Mouse (Mus musculus) telencephalon, adult 2 months (tissue): Measurements from ENCODE around the gene Paip2b.
"Not testable (repeated sequence)": the region's sequence is repeated elsewhere in the genome, so short reads cannot be mapped to it uniquely, and the experiment has no call there.

Source experiments
- DNase-seq: peaks from one replicate; pipeline ENCODE4 v3.0.0-alpha.2; 2011; ENCODE audit warnings: low read depth, low spot score

Paip2b gene

DNA sequence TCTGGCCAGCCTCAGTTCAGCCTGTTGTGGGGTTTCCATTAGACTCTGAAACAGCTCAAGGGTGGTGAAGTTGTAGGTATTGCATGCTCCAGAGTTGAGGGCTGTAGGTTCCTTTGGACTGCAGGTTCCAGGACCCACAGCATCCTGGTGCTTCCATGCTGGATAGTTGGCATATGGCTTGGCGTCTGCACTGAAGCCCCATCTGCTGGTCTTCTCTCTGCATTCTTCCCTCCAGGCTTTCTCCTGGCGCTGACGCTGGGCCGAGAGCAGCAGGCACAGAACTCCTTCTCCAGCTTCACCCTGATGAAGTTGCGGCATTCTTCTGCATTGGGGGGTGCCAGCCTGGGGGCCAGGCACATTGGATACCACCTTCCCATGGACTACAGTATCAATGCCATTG is 29.5 kb downstream of the Paip2b start:
- DNase-seq: no peak

GRCm38 (mm10) chr6:83796686-83797085 is 34.9 kb downstream of the Paip2b start:
- no peak for DNase-seq

GRCm38 (mm10) chr6:83795492-83795900 is 36.0 kb downstream of the Paip2b start:
- DNase-seq: peak; percentile 58

DNA sequence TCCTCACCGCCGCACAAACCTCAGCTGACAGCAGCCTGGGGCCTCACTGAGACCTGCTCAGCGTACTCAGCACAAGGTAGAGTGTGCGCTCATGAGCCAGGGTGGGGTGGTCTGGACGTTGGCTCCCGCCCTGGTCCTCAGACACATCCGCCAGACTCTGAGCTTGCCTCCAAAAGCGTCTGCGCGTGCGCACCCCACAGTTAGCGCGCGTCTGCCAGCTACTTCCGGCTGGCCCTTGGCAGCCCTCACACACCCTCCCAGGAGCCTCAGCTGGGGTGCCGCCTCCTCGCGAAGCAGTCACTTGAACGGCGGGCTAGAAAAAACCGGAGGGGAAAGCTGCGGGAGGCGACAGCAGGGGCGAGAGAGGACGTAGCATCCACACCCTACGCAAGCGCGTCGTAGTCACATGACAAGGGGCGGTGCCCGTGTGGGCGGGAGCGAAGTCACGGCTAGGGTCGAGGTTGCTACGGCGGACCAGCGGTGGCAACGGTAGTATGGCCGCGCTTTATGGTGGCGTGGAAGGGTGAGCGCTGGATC is 36.7 kb downstream of the Paip2b start, which contains the start of gene Nagk:
Nagk (plus strand) TSS at position 223 of the 537 bp plus-strand sequence.
- peak; percentile 94 for DNase-seq

GRCm38 (mm10) chr6:83791251-83791890 is 40.2 kb downstream of the Paip2b start:
- no peak for DNase-seq

- DNase-seq: not testable (repeated sequence)
These were observed 41.0 kb downstream of the Paip2b start for GRCm38 (mm10) chr6:83790533-83790932.

DNA sequence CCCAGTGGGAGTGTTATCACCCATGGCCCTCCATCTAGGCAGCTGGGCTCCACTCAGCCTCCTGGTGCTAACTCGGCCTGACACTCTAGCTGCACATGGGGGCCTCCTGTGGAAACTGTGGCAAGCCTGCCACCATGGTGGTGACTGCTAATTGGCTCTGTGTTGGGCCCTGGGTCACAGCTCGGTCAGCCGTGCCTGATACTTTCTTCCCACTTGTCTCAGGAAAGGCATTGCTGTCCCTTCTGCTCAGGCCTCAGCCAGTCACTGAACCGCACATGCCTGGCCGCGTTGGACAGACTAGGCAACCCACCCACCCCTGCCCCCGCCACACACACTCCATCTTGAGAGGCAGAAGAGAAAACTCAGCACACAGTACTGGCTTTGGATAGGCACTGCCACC is 43.0 kb downstream of the Paip2b start:
- no peak for DNase-seq

- no peak for DNase-seq
These were observed 45.1 kb downstream of the Paip2b start for GRCm38 (mm10) chr6:83786426-83786825.

- no peak for DNase-seq
These were observed 52.5 kb downstream of the Paip2b start for GRCm38 (mm10) chr6:83779026-83779425.

DNA sequence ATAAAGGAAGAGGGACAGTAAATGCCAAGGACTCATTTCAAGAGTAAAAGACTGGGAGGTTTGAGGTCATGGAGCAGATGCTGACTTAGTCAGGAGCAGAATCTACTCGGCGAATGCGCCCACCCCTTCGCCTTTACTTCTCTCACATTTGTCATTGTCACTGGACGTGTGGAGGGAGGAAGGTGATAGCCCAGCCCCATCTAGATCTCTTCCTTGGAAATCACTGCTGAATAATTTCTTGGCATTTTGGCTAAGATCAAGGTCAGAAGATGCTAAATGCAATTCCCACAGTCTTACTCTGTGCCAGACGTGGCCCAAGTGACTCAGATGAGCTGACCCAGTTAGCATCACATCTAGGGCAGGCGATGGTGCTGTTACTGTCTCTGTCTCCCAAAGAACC is 53.2 kb downstream of the Paip2b start:
- no peak for DNase-seq

GRCm38 (mm10) chr6:83775638-83776293 is 55.8 kb downstream of the Paip2b start, which contains the start of gene Tex261:
Tex261 (minus strand) TSS chr6:83775813.
- DNase-seq: peak; percentile 88

DNA sequence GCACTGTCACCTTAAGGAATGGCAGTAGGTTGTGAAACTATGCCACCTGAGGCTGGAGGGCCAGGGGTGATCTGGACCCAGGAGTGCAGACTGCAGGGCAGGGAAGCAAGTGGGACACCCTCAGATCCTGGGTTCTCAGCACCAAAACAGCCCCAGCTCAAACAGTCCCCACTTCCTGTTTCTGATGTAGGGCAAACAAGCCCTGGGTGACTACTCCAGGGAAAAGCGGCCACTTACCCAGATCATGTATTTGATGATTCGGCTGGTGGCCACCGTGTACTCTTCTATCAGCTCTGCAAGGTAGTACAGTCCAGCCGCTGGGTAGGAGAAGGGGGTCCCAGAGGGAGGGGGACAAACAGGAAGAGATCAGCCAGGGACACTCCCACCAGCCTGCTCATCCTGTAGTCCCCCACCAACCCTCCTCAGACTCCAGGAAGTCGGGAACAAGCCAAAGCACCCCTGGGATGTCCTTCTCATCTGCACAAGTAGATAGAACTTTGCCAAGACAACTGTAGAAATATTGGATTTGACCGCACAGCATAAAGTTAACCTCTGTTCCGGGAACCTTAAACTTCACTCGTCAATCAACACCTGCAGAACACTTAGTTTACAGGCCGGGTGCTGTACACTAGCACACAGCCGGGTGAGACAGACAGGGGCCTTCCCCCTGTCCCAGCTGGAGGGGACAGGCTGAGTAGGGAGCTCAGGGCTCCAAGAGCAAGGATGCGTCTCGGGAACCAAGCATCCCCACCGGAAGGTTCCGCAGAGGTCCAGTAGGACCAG is 56.6 kb downstream of the Paip2b start:
- no peak for DNase-seq

GRCm38 (mm10) chr6:83774126-83774525 is 57.4 kb downstream of the Paip2b start:
- DNase-seq: no peak

DNA sequence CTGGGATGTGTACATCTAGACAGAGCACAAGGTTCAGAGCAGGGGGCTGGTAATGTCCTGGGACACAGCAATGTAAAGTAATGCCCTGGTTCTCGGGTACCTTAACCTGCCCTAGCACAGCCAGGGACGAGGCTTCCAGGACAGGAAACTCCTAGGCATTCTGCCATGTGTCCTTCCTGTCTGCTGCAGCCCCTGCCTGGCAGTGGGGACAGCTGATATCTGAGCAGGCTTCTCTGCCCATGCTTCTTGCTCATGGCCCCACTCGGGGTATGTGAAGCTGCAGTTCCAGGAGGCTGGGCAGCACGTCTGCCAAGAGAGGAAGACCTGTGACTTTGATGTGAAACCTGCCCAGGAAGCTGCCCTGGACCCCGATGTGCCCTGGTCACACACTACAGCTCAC is 63.1 kb downstream of the Paip2b start:
- no peak for DNase-seq

- DNase-seq: no peak
These were observed 64.6 kb downstream of the Paip2b start for GRCm38 (mm10) chr6:83766982-83767381.

GRCm38 (mm10) chr6:83762880-83763431 is 68.6 kb downstream of the Paip2b start:
- DNase-seq: no peak

DNA sequence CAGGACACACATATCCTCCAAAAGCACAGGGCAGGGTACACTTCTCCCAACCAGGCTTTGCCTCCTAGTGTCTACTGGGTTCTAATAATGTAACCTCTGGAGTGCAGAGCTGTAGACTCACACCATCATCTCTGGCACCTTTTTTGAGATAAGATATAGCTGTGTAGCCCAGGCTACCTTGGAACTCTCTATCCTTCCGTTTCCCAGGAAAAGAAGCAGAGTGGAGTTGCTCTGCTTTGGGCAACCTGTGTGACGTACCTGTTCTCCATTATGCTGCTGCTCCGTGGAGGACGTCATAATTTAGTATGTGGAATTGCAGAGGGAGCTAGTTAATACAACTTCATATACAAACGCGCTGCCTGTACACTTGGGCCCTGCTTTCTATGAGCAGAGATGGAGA is 69.2 kb downstream of the Paip2b start, which contains the start of gene Ankrd53:
Ankrd53 (plus strand) TSS at position 301 of the 400 bp plus-strand sequence.
- DNase-seq: no peak

- DNase-seq: no peak
These were observed 75.5 kb downstream of the Paip2b start for GRCm38 (mm10) chr6:83756051-83756450.
